Mouse (Mus musculus): ENCODE measurements around the gene 2010111I01Rik. TPM values are rescaled to one million over a fixed set of nuclear protein-coding genes. Genes with fewer than 3 reads are reported as not detected.
A peak's percentile ranks its signal among the peaks of the same experiment; 100 is the strongest.

2010111I01Rik gene
- polyA plus RNA-seq, 1 experiment from 2014 or later, result 17.2 TPM

- H3K27me3 ChIP-seq (replicated peaks), result no peaks in the 10 kb centered on the region
- peaks cover 21% of the 10 kb centered on the region for H3K4me1 ChIP-seq
- H3K9me3 ChIP-seq (replicated peaks), result no peaks in the 10 kb centered on the region
- no peak overlapping the region for H3K4me2 ChIP-seq
- 80% methylated on average over 2 of the region's 2 CpGs for WGBS (ENCODE audit: insufficient replicate concordance)
- ATAC-seq, result no peak
- no peak overlapping the region for H3K4me3 ChIP-seq
- no peak overlapping the region for H3K27ac ChIP-seq
- H3K9ac ChIP-seq, result no peak overlapping the region
- peaks cover 5% of the 10 kb centered on the region for H3K36me3 ChIP-seq
Measured at GRCm38 (mm10) chr13:62963358-62963757, 1.3 kb upstream of the 2010111I01Rik start.

- WGBS (ENCODE audit: insufficient replicate concordance), result 77% methylated on average over 12 of the region's 12 CpGs
- Histone ChIP-seq H3K36me3 (peaks cover 5% of the 10 kb centered on the region), H3K9me3 (replicated peaks) (no peaks in the 10 kb centered on the region), H3K4me2 (no peak overlapping the region), H3K4me1 (peaks cover 21% of the 10 kb centered on the region), H3K27ac (no peak overlapping the region), H3K4me3 (no peak overlapping the region), H3K9ac (no peak overlapping the region), H3K27me3 (replicated peaks) (no peaks in the 10 kb centered on the region)
- no peak for ATAC-seq
Measured at GRCm38 (mm10) chr13:62968223-62968622, 3.5 kb downstream of the 2010111I01Rik start.

GRCm38 (mm10) chr13:62970515-62971269 is 6.0 kb downstream of the 2010111I01Rik start:
- no peak for ATAC-seq
- Histone ChIP-seq H3K4me2 (no peak overlapping the region), H3K27me3 (replicated peaks) (no peaks in the 10 kb centered on the region), H3K4me3 (no peak overlapping the region), H3K27ac (no peak overlapping the region), H3K9me3 (replicated peaks) (no peaks in the 10 kb centered on the region), H3K9ac (no peak overlapping the region), H3K4me1 (peaks cover 10% of the 10 kb centered on the region), H3K36me3 (peaks cover 5% of the 10 kb centered on the region)
- 73% methylated on average over 11 of the region's 11 CpGs for WGBS (ENCODE audit: insufficient replicate concordance)

DNA sequence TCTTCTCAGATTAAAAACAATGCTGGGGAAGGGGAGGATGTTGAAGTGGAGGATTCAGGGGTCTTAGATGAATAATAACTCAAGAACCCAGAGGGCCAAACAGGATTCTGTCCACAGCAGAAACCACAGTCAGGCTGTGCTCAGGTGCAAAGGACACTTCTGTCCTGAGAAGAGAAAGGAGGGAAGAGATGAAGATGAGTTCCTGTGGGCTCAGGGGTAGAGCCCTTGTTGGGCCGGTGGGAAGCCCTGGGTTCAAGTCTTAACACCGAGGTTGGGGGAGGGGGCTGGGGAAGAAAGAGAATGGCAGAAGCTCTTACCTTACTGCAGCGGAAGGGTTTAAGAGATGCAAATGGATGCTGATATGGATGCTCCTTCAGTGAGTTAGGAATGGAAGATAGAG is 7.7 kb downstream of the 2010111I01Rik start:
- Histone ChIP-seq H3K4me3 (no peak overlapping the region), H3K9ac (no peak overlapping the region), H3K4me1 (peaks cover 7% of the 10 kb centered on the region; the same call in 1 of the 2 replicates), H3K36me3 (peaks cover 3% of the 10 kb centered on the region), H3K27ac (no peak overlapping the region), H3K9me3 (replicated peaks) (no peaks in the 10 kb centered on the region), H3K27me3 (replicated peaks) (no peaks in the 10 kb centered on the region), H3K4me2 (no peak overlapping the region)
- ATAC-seq, result no peak
- WGBS (ENCODE audit: insufficient replicate concordance), result 57% methylated on average over 3 of the region's 3 CpGs

DNA sequence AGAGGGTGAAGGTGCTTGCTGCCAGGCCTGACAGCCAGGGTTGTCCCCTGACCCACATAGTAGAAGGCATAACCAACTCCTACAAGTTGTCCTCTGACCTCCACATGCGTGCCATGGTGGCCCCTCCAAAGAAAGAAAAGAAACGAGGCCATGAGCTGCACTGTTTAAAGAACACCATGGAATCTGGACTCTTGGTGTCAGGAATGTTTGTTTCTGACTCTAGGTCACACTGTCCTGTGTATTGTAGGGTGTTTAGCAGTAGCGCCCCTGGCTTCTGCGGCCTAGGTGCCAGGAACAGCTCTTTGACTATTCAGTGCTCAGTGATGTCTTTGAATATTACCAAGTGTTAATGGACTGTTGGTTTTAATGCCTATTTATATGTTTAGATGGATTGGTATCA is 8.4 kb downstream of the 2010111I01Rik start:
- Histone ChIP-seq H3K4me2 (no peak overlapping the region), H3K27ac (no peak overlapping the region), H3K9me3 (replicated peaks) (no peaks in the 10 kb centered on the region), H3K4me3 (no peak overlapping the region), H3K27me3 (replicated peaks) (no peaks in the 10 kb centered on the region), H3K36me3 (no peaks in the 10 kb centered on the region), H3K4me1 (peaks cover 11% of the 10 kb centered on the region), H3K9ac (no peak overlapping the region)
- ATAC-seq, result 0 out of 2 replicates have a peak, but pooled peaks have one; percentile 18
- WGBS (ENCODE audit: insufficient replicate concordance), result 78% methylated on average over 4 of the region's 4 CpGs

GRCm38 (mm10) chr13:62978104-62978503 is 13.4 kb downstream of the 2010111I01Rik start:
- Histone ChIP-seq H3K9me3 (replicated peaks) (no peaks in the 10 kb centered on the region), H3K4me1 (peaks cover 17% of the 10 kb centered on the region), H3K9ac (no peak overlapping the region), H3K36me3 (no peaks in the 10 kb centered on the region), H3K27ac (no peak overlapping the region), H3K4me3 (no peak overlapping the region), H3K27me3 (replicated peaks) (no peaks in the 10 kb centered on the region), H3K4me2 (no peak overlapping the region)
- peak; percentile 42; the same call in 1 of the 2 replicates for ATAC-seq

GRCm38 (mm10) chr13:62978784-62979183 is 14.1 kb downstream of the 2010111I01Rik start:
- H3K9me3 ChIP-seq (replicated peaks), result no peaks in the 10 kb centered on the region
- WGBS (ENCODE audit: insufficient replicate concordance), result 54% methylated on average over 4 of the region's 4 CpGs

DNA sequence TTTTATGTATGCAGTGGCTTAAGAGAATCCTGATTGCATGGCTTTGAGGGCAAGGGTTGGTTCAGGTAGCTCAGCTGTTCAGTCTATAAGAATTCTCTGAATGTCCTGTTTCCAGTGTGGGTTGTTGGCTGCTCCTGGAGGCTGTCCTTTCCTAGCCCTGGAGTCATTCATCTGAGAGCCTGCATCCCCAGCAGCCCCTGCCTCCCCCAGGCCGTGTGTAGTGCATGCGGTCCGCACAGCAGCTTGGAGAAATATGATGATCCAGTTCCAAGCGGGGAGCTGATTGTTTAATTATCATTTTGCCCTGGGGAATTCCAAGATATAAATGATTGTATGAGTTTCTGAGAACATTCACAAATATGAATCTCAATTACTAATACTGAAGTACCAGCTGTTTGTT is 14.5 kb downstream of the 2010111I01Rik start:
- 76% methylated on average over 4 of the region's 4 CpGs for WGBS (ENCODE audit: insufficient replicate concordance)
- Histone ChIP-seq H3K27me3 (replicated peaks) (no peaks in the 10 kb centered on the region), H3K9me3 (replicated peaks) (no peaks in the 10 kb centered on the region), H3K4me2 (no peak overlapping the region), H3K4me3 (no peak overlapping the region), H3K9ac (no peak overlapping the region), H3K36me3 (no peaks in the 10 kb centered on the region), H3K4me1 (peaks cover 10% of the 10 kb centered on the region), H3K27ac (no peak overlapping the region)
- ATAC-seq, result no peak

More at GRCm38 (mm10) chr13:62978784-62979183, 14.1 kb downstream of the 2010111I01Rik start:
- no peak overlapping the region for H3K4me2 ChIP-seq
- H3K4me1 ChIP-seq, result peaks cover 14% of the 10 kb centered on the region
- no peak overlapping the region for H3K9ac ChIP-seq
- H3K27ac ChIP-seq, result 0 out of 2 replicates have a peak overlapping the region, but pooled peaks have one; percentile 3
- H3K36me3 ChIP-seq, result no peaks in the 10 kb centered on the region
- no peak overlapping the region for H3K4me3 ChIP-seq
- H3K27me3 ChIP-seq (replicated peaks), result no peaks in the 10 kb centered on the region
- no peak for ATAC-seq

DNA sequence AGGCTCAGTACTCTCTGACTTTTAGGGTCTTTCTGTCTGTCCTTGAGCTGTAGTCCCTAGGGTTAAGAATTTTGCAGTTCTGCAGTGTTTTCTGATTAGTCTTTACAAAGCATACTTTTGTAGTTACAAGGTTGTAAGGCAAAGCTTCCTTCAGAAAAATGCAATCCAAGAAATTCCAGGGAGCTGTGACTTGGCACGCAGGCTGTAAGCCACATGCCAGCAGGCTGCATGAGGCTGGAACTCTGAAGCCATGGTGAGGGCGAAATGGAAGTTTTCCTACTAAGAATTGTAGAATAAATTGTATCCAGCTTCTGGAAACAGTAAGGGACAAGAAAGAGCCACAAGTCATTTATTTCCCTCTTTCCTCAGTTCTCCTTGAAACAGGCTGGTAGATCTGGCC is 15.4 kb downstream of the 2010111I01Rik start:
- no peaks in the 10 kb centered on the region for H3K9me3 ChIP-seq (replicated peaks)
- no peaks in the 10 kb centered on the region for H3K27me3 ChIP-seq (replicated peaks)
- H3K4me1 ChIP-seq, result peaks cover 10% of the 10 kb centered on the region
- no peak for ATAC-seq
- H3K27ac ChIP-seq, result no peak overlapping the region
- WGBS (ENCODE audit: insufficient replicate concordance), result 76% methylated on average over 2 of the region's 2 CpGs
- H3K9ac ChIP-seq, result no peak overlapping the region
- no peak overlapping the region for H3K4me3 ChIP-seq
- H3K36me3 ChIP-seq, result no peaks in the 10 kb centered on the region
- no peak overlapping the region for H3K4me2 ChIP-seq

DNA sequence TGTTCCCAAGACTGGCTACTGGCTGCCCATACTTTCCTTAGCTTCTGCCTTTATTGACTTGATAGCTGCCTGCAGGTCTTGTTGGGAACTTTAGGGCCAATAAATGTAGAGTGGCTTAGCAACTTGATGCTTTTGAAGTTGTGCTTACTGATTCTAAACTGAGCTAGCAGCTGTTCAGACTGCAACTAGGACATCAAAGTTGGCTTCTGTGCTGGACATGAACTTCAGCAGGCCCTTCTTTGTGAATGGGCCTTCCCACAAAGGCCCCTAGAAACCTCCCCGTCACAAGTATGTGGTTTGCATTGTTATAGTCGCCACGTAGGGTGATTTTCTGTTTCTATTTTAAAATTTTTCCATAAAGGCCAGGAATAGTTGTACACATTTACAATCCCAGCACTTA is 19.8 kb downstream of the 2010111I01Rik start:
- Histone ChIP-seq H3K27ac (no peak overlapping the region), H3K36me3 (no peaks in the 10 kb centered on the region), H3K4me3 (no peak overlapping the region), H3K9me3 (replicated peaks) (no peaks in the 10 kb centered on the region), H3K4me2 (no peak overlapping the region), H3K27me3 (replicated peaks) (no peaks in the 10 kb centered on the region), H3K9ac (no peak overlapping the region), H3K4me1 (no peaks in the 10 kb centered on the region)
- WGBS (ENCODE audit: insufficient replicate concordance), result 72% methylated on average over 3 of the region's 3 CpGs
- ATAC-seq, result no peak

GRCm38 (mm10) chr13:62989891-62990490 is 25.3 kb downstream of the 2010111I01Rik start:
- no peak overlapping the region for H3K4me3 ChIP-seq
- no peak overlapping the region for H3K27ac ChIP-seq
- 74% methylated on average over 3 of the region's 3 CpGs for WGBS (ENCODE audit: insufficient replicate concordance)
- no peaks in the 10 kb centered on the region for H3K9me3 ChIP-seq (replicated peaks)
- H3K4me2 ChIP-seq, result no peak overlapping the region
- ATAC-seq, result no peak
- H3K9ac ChIP-seq, result no peak overlapping the region
- H3K27me3 ChIP-seq (replicated peaks), result no peaks in the 10 kb centered on the region
- H3K4me1 ChIP-seq, result no peaks in the 10 kb centered on the region
- no peaks in the 10 kb centered on the region for H3K36me3 ChIP-seq

- Histone ChIP-seq H3K9ac (no peak overlapping the region), H3K4me1 (peaks cover 5% of the 10 kb centered on the region; the same call in 1 of the 2 replicates), H3K4me2 (no peak overlapping the region), H3K27ac (no peak overlapping the region), H3K4me3 (no peak overlapping the region), H3K36me3 (no peaks in the 10 kb centered on the region), H3K9me3 (replicated peaks) (no peaks in the 10 kb centered on the region), H3K27me3 (replicated peaks) (no peaks in the 10 kb centered on the region)
- WGBS (ENCODE audit: insufficient replicate concordance), result 71% methylated on average over 5 of the region's 5 CpGs
- ATAC-seq, result no peak
Measured at GRCm38 (mm10) chr13:62993543-62994477, 29.1 kb downstream of the 2010111I01Rik start.
